Mouse (Mus musculus) naive thymus-derived CD4-positive, alpha-beta T cell, adult 2 months (primary cell): ENCODE data around the gene Egln1.
A peak's percentile ranks its signal among the peaks of the same experiment; 100 is the strongest.

Experiments
- DNase-seq: peaks from one replicate; pipeline ENCODE4 v3.0.0-alpha.2; 2011; ENCODE audit warnings: low read depth

Egln1 gene

DNA sequence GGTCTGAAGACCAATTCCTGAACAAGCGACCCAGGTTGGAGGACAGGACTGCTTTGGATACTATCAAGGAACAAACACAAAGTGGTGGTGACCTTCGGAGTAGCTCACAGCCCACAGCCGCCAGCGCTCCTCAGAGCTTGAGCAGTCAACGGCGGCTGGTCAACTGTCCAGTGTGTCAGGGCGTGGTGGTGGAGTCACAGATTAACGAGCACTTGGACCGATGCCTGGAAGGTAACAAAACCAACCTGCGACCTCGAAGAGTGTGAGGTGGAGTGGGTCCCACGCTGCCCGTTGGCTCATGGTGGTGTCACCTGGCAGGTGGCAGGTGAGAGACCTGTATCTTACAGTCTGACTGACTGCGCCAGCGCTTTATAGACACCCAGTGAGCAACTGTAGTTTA, 45.9 kb downstream of the Egln1 start:
- no peak for DNase-seq

DNA sequence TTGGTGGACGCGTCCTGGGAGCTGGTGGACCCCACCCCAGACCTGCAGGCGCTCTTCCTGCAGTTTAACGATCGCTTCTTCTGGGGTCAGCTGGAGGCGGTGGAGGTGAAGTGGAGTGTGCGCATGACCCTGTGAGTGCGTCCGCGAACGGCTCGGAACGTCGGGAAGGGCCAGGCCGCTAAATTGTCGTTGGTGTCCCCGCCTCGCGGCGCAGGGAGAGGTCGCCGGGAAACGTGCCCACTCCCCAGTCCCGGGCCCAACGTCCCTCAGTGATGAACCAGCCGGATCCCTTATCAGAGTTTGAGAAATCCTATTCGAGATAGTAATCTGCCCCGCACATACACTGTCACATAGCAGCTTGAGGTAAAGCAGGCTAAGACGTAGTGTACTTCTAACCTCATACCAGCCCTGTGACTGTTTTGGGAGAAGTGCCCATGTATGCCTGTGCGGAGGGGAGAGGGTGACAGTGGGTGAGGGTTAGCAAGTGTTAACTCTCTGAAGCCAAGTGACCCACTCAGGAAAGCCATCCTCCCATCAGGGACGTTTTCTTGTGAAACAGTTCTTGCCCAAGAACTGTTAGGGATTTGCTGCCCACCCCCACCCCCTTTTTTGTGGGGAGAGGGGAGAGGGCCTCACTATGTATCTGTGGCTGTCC, 50.7 kb downstream of the Egln1 start:
- no peak for DNase-seq

DNA sequence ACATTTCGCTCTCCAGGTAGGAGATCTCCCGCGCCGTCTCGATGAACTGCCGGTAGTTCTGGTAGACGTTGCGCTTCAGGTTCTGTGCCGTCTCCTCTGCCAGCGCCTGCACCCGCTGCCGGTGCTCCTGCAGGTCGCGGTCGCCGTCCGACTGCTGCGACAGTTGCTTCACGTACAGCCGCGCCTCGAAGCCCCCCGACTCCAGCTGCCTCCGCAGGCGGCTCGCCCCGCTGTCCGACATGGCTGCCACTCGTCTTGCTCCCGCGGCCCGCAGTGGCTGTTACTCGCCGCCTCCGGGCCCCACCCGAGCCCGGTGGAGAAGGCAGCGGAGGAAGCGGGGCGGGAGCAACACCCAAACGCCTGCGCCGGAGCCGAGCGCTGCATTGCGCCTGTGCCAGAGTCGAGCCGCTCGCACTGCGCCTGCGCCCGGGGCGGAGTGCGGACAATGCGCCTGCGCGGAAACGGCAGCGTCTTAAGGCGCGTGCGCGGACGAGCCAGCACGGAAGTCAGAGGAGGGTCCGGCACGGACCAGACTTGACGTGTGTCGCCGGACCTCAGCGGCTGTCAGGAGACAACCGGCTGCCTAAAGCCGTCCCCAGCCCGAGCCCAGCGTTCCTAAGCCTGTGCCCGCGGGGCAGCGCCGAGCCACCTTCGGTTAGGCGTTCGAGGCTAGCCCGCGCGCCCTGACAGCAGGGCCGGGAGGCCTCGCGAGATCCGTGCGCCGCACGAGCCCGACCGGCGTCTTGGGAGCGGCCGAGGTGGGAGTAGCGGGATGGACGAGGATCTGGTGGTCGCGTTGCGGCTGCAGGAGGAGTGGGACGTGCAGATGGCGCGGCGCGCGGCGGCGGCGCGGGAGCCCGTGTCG, 51.5 kb downstream of the Egln1 start, which contains the start of the genes Exoc8 and Sprtn:
Exoc8 (minus strand) TSS at position 320 of the 865 bp plus-strand sequence.
Sprtn (plus strand) TSS at position 501 of the 865 bp plus-strand sequence.
- peak; percentile 98 for DNase-seq

DNA sequence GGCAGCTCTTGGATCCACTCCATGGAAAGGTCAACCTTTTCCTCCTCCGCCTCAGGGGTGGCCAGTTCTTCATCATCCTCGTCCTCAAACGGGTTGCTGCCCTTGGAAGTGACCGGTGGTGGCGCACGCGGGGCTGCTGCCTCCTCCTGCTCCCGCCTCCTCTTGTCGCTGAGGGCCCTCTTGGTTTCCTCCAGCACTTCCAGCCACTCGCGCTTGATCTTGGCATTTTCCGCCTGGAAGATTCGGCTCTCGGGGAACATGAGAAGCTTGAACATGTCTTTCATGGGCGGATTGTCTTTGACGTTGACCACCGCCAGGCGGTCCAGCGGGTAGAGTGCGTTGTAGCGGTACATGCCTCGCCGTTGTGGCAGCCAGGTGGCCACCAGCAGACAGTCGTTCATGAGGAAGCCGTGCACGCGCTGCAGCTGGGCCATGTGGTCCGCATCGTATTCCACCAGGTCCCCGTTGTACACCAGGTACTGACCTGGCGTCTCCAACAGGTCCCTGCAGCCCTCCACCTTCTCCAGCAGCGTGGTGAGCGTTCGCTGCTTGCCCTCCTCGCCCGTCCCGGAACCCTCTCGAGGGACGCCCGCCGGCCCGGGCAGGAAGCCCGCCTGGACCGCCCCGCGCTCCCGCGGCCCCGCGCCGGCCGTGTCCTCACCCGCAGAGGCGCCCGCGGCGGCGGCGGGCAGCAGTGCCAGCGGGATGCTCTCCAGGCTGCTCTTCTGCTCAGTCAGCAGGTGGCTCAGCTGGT, 52.3 kb downstream of the Egln1 start:
- DNase-seq, result peak; percentile 63

DNA sequence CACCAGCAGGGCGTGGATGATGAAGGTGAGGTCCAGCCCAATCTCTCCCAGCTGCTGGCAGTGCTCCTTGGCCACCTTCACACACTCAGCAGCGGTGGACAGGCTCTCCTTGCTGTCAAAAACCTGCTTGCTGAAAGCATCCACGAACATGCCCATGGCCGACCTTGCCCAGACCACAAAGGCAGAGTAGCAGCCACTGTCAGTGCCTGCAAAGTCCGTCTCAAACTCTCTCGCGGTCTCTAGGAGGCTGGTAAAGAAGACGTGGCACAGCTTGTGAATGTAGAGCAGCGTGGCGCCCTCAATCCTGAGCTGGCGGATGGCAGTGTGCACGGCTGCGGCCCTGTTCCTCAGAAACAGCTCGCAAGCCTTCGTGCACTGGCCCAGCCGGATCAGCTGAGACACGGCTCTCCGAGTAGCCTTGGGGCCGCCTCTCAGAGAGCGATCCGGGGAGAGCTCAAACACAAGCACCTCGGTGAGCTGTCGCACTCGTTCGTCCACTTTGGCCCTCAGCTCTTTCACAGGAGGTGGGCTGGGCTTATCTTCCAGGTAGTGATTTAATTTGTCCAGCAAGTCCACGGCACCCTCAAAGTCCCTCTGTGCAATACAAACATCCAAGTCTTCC, 53.0 kb downstream of the Egln1 start:
- DNase-seq, result no peak

DNA sequence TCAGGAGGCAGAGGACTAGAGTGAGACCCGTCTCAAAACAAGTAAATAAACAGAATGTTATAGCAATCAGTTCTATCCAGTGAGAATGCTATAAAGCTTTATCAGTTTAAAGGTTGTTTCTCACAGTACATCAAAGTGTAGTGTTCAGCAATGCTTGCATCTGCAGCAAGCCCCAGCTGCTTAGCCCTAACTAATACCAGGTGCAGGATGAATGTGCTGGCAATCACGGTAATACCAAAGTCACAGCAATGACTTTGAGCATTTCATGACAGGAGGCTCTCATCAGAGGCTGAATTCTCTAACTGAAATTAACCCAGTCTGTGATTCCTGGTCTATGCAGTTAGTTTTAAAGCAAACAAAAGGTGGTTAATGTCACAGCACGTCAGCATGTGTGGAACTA, 56.5 kb downstream of the Egln1 start:
- DNase-seq, result no peak

DNA sequence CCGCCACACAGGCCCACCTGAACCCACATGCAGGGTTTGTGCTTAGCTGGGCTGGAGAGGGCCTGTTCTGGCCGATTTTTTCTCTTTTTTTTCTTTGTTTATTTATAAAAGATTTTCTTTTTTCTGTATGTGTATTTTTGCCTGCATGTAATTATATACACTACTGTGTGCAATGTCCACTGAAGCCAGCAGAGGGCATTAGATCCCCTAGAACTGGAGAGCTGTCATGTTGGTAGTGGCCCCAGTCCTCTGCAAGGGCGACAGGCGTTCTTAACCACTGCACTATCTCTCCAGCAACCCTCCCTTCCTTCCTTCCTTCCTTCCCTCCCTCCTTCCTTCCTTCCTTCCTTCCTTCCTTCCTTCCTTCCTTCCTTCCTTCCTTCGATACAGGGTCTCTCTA, 60.7 kb downstream of the Egln1 start:
- no peak for DNase-seq

DNA sequence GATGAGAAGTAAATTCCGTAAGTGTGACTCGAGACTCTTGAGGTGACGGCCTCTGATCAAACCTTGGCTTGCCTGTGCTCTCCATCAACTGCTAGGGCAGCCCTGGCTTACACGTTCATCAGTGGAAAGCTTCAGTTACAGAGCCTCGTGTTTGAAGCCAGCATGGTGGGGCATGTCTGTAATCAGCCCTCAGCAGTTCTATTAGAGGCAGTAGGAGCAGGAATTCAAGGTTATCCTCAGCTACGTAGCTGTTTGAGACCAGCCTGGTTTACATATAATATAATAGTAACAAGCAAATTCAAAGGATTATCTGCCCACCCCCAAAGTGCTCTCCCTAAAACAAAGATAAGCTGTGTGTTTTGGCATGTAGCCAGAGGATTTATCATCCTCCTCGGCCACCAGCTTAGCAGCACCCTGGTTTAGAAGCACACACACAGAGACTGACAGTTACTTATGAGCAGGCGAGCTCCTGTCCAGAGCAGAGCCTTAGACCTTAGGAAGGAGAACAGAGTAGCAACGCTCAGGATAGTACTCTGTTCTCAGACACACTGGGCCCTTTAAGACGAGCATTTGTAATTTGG, 70.1 kb downstream of the Egln1 start:
- DNase-seq, result no peak

DNA sequence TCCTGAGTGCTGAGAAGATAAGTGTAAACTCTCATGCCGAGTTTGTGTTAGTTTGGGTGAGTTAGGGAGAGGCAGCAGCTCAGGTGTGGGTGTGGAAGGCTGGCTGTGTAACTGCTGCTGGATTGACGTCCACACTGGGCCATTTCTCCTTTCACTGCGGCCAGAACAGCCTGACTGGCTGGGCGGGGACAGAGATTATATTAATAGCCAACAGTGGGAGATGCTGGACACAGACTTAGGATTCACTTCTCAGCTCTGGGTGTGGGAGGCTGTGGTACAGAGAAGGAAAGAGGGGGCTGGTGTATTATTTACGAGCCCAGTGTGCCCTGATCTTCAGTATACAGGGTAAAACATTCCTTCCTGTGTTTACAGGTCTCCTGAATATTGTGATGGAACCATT, 71.0 kb downstream of the Egln1 start:
- no peak for DNase-seq

DNA sequence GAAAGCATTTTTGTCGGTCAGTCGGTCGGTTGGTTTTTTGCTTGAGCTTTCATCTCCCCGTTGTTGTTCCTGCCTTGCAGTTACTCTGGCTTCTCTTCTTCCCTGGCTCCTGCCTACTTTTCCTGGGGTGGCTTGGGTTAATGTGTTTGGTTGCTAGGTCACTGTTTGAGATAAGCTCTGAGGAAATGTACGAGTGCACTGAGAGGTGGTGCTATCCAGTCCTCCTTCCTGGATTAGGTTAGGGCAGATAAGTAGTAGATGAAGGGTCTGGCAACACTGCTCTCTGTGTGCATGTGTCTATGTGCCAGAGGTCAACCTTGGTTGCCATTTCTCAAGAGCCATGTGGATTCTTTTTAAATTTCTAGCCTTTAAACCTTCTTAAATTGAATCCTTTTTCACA, 76.4 kb downstream of the Egln1 start:
- no peak for DNase-seq

DNA sequence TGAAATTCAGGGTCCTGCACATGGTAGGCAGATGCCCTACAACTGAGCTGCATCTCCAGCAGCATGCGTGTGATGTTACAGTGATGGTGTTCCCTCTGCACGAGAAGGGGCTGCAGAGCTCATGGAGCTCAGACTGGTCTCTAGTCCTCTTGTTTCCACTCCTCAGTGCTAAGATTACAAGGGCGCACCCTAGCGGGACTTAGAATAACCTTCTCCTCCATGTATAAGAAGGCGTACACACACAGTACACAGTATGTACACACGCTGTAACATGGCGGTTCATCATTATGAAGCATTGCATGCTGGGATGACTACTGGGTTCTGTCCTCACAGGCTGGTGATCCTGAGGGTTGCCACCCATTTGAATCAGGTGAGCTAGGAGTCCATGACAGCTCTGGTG, 77.0 kb downstream of the Egln1 start:
- DNase-seq, result no peak

DNA sequence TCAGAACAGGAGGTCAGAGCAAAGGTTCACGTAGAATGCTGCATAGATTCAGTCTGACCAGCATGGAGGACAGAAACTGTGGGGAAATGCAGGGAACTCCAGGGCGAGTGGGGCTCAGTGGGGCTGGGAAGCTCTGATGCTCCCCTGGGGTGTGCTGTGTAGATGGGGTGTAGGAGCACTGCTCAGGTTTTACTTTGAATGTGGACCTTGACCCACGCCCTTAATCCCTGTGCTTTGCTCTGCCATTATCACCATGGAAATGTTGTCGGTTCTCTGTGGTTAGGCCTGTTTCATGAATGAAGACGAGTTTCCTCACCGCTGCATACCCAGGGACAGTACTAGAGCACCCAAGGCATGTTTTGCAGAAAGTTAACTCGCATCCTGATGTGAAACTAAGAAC, 77.7 kb downstream of the Egln1 start:
- DNase-seq, result no peak

DNA sequence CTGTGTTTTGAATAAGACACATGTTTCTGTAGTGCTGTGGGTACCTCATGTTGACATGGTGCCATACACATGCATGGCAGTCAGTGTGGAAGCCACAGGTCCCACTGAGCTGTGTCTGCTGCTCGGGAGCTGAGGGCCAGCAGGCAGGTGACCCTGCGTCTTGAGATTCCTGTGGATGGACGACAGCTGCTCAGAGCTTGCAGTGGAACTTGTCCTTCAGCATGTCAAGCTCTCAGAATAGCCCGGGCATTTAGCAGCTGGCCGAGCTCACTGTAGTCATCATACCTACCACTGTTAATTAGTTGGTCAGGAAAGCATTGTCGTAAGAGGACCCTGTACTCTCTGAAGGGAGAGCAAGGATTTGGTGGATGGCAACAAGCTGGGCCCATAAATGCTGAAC, 79.4 kb downstream of the Egln1 start:
- no peak for DNase-seq

DNA sequence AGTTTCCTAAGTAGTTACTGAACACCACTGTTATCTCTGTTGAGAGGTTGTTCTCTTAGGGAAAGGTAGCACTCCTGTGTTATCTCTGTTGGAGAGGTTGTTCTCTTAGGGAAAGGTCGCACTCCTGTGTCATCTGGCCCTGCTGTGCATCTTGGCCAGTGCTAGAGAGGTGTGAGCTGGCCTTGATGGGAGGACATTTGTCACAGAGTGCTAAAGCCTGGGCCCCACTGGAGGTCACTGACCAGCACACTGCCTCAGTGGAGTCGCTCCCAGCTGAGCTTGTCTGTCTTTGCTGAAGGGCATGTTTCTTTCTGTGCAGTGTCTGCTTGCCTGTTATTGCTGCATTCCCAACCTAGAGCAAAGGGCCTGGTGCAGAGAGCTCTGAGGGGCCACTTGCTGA, 82.0 kb downstream of the Egln1 start:
- no peak for DNase-seq

DNA sequence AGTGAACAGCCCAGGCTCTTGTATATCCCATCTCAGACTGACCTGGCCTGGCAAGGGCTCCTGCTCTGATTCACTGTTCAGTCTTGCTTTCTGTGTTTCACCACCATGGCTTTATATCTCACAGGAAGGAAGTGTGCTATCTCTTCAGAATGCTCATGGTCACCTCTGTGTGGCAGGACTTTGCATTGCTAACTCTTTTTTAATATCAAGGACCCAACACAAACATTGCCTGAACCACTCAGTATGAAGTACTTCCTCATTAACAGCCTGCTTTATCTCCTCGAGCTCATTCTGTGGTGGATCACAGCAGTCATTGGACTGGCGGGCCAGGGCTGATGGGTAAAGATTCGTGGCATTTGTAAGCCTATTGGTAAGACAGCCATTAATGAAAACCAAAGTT, 82.5 kb downstream of the Egln1 start:
- no peak for DNase-seq

DNA sequence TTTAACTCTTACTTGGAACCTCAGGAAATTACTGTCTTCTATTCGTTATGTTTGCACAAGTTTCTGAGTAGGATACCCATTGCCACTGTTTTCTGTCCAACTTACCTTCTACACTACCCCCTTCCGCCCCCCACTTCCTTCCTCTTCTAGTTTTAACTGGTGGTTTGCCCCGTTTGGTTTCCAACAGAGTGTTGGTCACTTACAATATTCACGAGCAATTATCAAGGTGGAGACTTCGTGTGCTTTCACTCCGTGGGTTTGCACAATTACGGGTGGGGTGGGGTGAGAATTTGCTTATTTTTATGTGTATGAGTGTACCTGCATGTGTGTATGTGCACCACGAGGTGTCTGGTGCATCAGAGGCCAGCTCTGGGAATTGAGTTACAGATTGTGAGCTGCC, 85.4 kb downstream of the Egln1 start:
- DNase-seq, result peak; percentile 41

DNA sequence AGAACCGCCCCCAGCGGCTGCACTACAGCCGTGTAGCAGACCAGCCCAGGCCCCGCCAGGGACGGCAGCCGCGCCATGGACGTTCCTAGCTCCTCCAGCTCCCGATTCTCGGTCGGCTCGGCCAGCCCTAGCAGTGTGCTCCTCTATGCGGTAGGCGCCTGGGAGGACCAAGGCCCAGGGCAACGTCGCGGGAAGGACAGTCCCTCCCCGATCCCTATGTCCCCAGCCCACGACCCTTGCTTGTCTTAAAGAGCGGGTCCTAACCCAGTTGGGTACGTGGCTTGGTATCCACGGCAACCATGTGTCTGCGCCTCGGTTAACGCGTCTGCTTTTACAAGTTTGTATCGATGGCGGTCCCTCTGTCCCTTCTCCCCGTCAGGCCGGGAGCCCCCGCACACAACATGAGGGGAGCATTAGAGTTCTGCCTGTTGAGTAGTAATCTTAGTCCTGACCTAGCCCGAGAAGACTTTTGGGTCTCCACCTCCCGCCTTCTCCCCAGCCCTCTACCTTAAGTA, 85.9 kb downstream of the Egln1 start:
- no peak for DNase-seq

DNA sequence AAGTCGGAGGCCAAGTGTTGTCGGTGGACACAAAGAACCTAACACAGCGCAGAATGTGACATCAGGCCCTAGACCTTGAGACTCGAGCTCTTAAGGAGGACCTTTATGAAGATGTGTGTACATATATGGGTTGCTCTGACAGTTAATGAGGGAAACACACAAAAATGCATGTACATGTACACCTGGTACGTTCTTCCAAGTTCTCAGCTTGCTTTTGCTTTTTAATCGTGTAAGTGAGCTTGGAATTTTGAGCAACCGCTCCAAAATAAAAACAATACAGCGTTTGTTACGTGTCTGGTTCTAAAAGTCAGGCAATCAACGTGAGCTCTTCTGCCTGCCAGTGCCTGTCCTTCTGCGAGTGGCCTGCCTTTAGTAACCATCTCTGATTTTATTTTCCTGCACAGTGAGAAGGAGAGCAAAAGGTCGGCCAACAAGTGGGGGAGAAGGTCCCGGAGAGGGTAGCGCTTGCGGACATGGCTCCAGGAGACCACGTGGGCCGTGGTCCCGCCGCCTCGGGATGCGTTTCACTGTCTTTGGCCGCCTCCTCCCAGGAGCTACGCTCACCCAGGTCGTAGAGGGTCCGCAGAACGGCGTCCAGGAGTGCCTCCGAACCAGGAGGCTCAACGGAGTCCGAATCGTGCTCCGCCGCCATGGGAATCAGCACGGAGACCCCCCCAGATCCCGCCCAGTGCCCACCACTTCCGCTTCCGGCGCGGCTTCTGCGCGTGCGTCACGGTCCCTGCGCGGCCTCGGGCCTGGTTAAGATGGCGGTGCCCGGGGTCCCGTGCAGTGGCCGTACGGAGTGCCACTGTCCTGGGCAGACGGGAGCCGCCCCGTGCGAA, 86.6 kb downstream of the Egln1 start, which contains the start of the genes Gnpat and 2810004N23Rik:
Gnpat (plus strand) TSS at position 713 of the 842 bp plus-strand sequence.
2810004N23Rik (minus strand) TSS at position 800 of the 842 bp plus-strand sequence.
- DNase-seq, result peak; percentile 95

DNA sequence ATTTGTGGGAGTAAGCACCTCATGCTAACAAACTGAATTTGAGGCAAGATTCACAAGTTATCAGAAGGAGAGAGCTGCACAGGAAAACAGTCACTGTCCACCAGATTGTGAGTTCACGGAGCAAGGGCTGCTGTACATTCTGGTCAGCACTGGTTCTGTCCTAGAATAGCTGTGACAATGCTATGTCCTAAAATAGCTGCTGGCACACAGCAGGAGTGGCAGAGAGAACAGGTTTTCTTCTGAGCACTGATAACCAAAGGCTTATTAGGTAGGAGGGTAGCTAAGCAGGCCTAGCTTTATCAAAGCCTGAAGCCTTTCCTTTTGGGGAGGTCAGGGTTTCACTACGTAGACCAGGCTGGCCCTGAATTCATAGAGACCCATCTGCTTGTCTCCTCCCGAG, 88.9 kb downstream of the Egln1 start:
- no peak for DNase-seq

DNA sequence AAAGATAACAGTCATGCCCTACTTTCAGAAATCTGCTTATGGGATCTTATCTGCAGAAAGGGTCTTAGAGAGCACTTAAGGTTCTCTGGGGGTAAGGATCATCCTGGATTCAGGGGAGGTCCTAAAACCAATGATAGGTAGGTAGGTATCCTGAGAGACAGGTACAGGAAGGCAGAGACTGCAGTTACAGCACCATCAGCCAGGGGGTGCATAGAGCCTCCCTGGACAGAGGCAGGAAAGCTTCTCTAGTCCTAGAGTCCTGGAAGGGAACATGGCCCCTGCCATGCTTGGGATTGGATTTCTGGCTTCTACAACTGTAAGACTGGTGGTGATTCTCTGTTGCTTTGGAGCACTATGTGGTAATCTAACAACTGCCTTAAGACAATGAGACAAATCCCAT, 89.7 kb downstream of the Egln1 start:
- peak; percentile 61 for DNase-seq
